Comparison of ENCODE assay signal across 8 mouse cellular contexts in the genomic region with DNA sequence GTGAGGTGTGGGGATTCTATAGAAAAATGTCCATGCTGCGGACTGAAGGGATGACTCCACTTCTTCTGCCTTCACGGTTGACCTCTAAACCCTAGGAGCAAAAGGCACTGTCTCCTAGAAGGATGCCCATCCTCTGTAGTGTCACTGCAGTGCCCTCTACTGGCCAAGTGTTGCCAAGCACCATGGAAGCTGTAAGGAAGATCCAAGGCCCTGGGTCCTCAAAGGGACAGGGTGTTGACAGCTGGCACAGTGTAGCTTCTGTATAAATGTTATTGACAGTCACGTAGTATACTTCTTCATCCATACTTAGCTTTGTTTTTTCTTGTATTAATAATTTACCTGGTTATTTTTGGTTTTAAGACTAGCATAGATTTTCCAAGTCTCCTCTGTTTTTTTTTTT.
DNase-seq lines count a peak whose midpoint lies in the region; ATAC-seq and TF ChIP-seq lines count a peak whose summit lies in the region.

No protein-coding gene starts in this region.

- TF ChIP-seq CTCF in forebrain, postnatal 0 days (IDR thresholded peaks at IDR 0.05; ENCODE audit: low read depth) = peak; percentile 85

- H3K27ac ChIP-seq in forebrain, postnatal 0 days (ENCODE audit: low read depth, low read length) = no peak overlapping the region
- no peak overlapping the region for H3K27ac ChIP-seq in hindbrain, embryonic 14.5 days

- peak; percentile 75 for DNase-seq in MEL-GATA-1-ER (ENCODE audit: extremely low read depth, low read depth)
- DNase-seq in cerebellum, adult 11 months = peak; percentile 70
- peak; percentile 68 for DNase-seq in forebrain, postnatal 0 days
- DNase-seq in hindbrain, embryonic 14.5 days (ENCODE audit: low spot score) = peak; percentile 73
- peak; percentile 80 to 82 for DNase-seq in layer of hippocampus, postnatal 10 days (ENCODE audit: low spot score in 2 of 2)
- DNase-seq in lung, postnatal 36 days = peak; percentile 93
- peak; percentile 79 for DNase-seq in right cerebral cortex, postnatal 14 days
- peak; percentile 38 to 77 for DNase-seq in urinary bladder, postnatal 4 days (ENCODE audit: low spot score in 2 of 2)

- no peaks in the 10 kb centered on the region for H3K4me1 ChIP-seq in forebrain, postnatal 0 days (ENCODE audit: insufficient read depth)
- no peaks in the 10 kb centered on the region for H3K4me1 ChIP-seq in hindbrain, embryonic 14.5 days (replicated peaks; ENCODE audit: control insufficient read depth, insufficient read depth, low read length)

- WGBS in forebrain, postnatal 0 days = 11% methylated on average over 3 of the region's 3 CpGs
- WGBS in hindbrain, embryonic 14.5 days = 10% methylated on average over 3 of the region's 3 CpGs

- H3K4me2 ChIP-seq in forebrain, postnatal 0 days (ENCODE audit: low read depth) = no peak overlapping the region
- H3K4me2 ChIP-seq in hindbrain, embryonic 14.5 days (replicated peaks) = no peak overlapping the region

- H3K9me3 ChIP-seq in forebrain, postnatal 0 days (ENCODE audit: low read length) = no peaks in the 10 kb centered on the region
- no peaks in the 10 kb centered on the region for H3K9me3 ChIP-seq in hindbrain, embryonic 14.5 days (ENCODE audit: control insufficient read depth, low read length)

- H3K9ac ChIP-seq in forebrain, postnatal 0 days = no peak overlapping the region
- no peak overlapping the region for H3K9ac ChIP-seq in hindbrain, embryonic 14.5 days

- H3K36me3 ChIP-seq in forebrain, postnatal 0 days (ENCODE audit: insufficient read depth) = no peaks in the 10 kb centered on the region
- H3K36me3 ChIP-seq in hindbrain, embryonic 14.5 days (replicated peaks; ENCODE audit: control insufficient read depth, insufficient read depth) = no peaks in the 10 kb centered on the region

- no peak overlapping the region for H3K4me3 ChIP-seq in forebrain, postnatal 0 days (ENCODE audit: low read depth, low read length)
- no peak overlapping the region for H3K4me3 ChIP-seq in hindbrain, embryonic 14.5 days (replicated peaks; ENCODE audit: low read length)

- no peaks in the 10 kb centered on the region for H3K27me3 ChIP-seq in forebrain, postnatal 0 days (ENCODE audit: insufficient read depth, low read length)
- H3K27me3 ChIP-seq in hindbrain, embryonic 14.5 days (ENCODE audit: control insufficient read depth, insufficient read depth, low read length) = no peaks in the 10 kb centered on the region

- 0 out of 2 replicates have a peak, but pooled peaks have one; percentile 56 for ATAC-seq in forebrain, postnatal 0 days
- peak; percentile 75 for ATAC-seq in hindbrain, embryonic 14.5 days (ENCODE audit: low FRiP score)
